Mouse (Mus musculus) right cerebral cortex, postnatal 25 days (tissue): Measurements from ENCODE around the gene Tmem238l.

Experiments
- DNase-seq: peaks from one replicate; pipeline ENCODE4 v3.0.0; 2022

Tmem238l gene

GRCm38 (mm10) chr11:66981336-66982115, 25.1 kb downstream of the Tmem238l start:
- DNase-seq = no peak

- no peak for DNase-seq
These were observed 26.4 kb downstream of the Tmem238l start for GRCm38 (mm10) chr11:66982794-66983193.

- no peak for DNase-seq
These were observed 27.2 kb downstream of the Tmem238l start for GRCm38 (mm10) chr11:66983422-66984164.

- DNase-seq = peak; percentile 64
These were observed 28.0 kb downstream of the Tmem238l start for GRCm38 (mm10) chr11:66984165-66985135.

GRCm38 (mm10) chr11:66985136-66985702, 28.8 kb downstream of the Tmem238l start:
- DNase-seq = no peak

- DNase-seq = no peak
These were observed 35.7 kb downstream of the Tmem238l start for GRCm38 (mm10) chr11:66992150-66992549.

GRCm38 (mm10) chr11:66993674-66994073, 37.2 kb downstream of the Tmem238l start:
- no peak for DNase-seq

GRCm38 (mm10) chr11:66996446-66996845, 40.0 kb downstream of the Tmem238l start:
- no peak for DNase-seq

- peak; percentile 25 for DNase-seq
These were observed 42.3 kb downstream of the Tmem238l start for GRCm38 (mm10) chr11:66998467-66999403.

GRCm38 (mm10) chr11:67000671-67001070, 44.2 kb downstream of the Tmem238l start:
- DNase-seq = no peak

- no peak for DNase-seq
These were observed 45.3 kb downstream of the Tmem238l start for GRCm38 (mm10) chr11:67001717-67002116.

GRCm38 (mm10) chr11:67002911-67003310, 46.5 kb downstream of the Tmem238l start:
- no peak for DNase-seq

- no peak for DNase-seq
These were observed 51.5 kb downstream of the Tmem238l start for GRCm38 (mm10) chr11:67007961-67008360.

GRCm38 (mm10) chr11:67008528-67008927, 52.1 kb downstream of the Tmem238l start:
- no peak for DNase-seq

GRCm38 (mm10) chr11:67010430-67010829, 54.0 kb downstream of the Tmem238l start:
- DNase-seq = no peak

- DNase-seq = no peak
These were observed 55.2 kb downstream of the Tmem238l start for GRCm38 (mm10) chr11:67011635-67012034.
